Comparison of ENCODE assay signal across 20 mouse cellular contexts in the genomic region with DNA sequence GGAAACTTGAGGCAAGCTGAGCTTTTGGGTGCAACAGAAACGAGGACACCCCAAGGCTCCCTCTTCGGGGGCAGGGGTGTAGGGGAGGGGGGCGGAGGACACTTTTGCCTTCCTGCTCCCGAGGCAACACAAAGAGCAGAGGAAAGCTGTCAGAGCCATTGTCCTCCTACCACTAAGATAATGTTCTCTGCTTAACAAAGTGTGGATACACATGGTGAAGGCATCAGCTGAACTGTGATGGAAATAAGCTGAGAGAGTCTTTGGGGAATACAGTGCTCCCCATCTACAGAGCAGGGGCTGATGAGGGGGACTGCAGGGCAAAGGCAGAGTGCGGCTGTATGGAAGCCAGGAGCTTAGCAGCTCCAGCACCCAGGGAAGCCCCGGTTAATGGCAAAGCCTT.
DNase-seq lines count a peak whose midpoint lies in the region; ATAC-seq and TF ChIP-seq lines count a peak whose summit lies in the region.
"Had no signal": no experiment of that assay in that cellular context is flagged by ENCODE, and none has a peak within 500 bp of the region (broad histone marks: within the 10 kb centered on the region; RNA-seq: fewer than 3 reads in every experiment).

No protein-coding gene starts in this region.

- no peak for DNase-seq in frontal cortex, postnatal 14 days (ENCODE audit: low spot score in 2 of 2)
- DNase-seq in kidney, postnatal 0 days (ENCODE audit: low spot score): no peak
- no peak for DNase-seq in kidney, postnatal 25 days
- DNase-seq in midbrain, embryonic 11.5 days (ENCODE audit: low spot score, missing footprints): peak; percentile 37
- no peak for DNase-seq in stomach, postnatal 0 days (ENCODE audit: low spot score)
- DNase-seq: adrenal gland, postnatal 14 days; cerebellum, adult 11-12 months; kidney, adult 18-20 months; kidney, postnatal 10 days; layer of hippocampus, adult 9-11 months; retina, postnatal 1 day; thymus, adult 2 months had no signal

- no peaks in the 10 kb centered on the region for H3K27me3 ChIP-seq in kidney, postnatal 0 days (ENCODE audit: insufficient read depth, low read length)
- no peaks in the 10 kb centered on the region for H3K27me3 ChIP-seq in midbrain, embryonic 11.5 days (ENCODE audit: control insufficient read depth, insufficient read depth, low read length)
- H3K27me3 ChIP-seq in midbrain, embryonic 13.5 days: no peaks in the 10 kb centered on the region
- no peaks in the 10 kb centered on the region for H3K27me3 ChIP-seq in stomach, postnatal 0 days (ENCODE audit: control insufficient read depth, insufficient read depth, low read length)
- H3K27me3 ChIP-seq in liver, embryonic 12.5 days (replicated peaks): peaks cover 49% of the 10 kb centered on the region
- H3K27me3 ChIP-seq: Patski; stomach, embryonic 15.5 days had no signal

- no peak overlapping the region for H3K9ac ChIP-seq in kidney, postnatal 0 days (ENCODE audit: low read depth, low read length)
- no peak overlapping the region for H3K9ac ChIP-seq in midbrain, embryonic 11.5 days (ENCODE audit: low read length)
- H3K9ac ChIP-seq in midbrain, embryonic 13.5 days (replicated peaks): no peak overlapping the region
- no peak overlapping the region for H3K9ac ChIP-seq in stomach, postnatal 0 days (ENCODE audit: low read length)
- H3K9ac ChIP-seq in liver, embryonic 12.5 days: no peak overlapping the region
- H3K9ac ChIP-seq: stomach, embryonic 15.5 days had no signal

- H3K27ac ChIP-seq in kidney, postnatal 0 days: peak overlapping the region; percentile 47; the same call in 1 of the 2 replicates
- H3K27ac ChIP-seq in midbrain, embryonic 11.5 days (ENCODE audit: low read depth, low read length): no peak overlapping the region
- H3K27ac ChIP-seq in midbrain, embryonic 13.5 days: no peak overlapping the region
- 0 out of 2 replicates have a peak overlapping the region, but pooled peaks have one; percentile 1 for H3K27ac ChIP-seq in stomach, postnatal 0 days (replicated peaks)
- H3K27ac ChIP-seq in liver, embryonic 12.5 days: no peak overlapping the region

- TF ChIP-seq EP300 in stomach, postnatal 0 days (optimal IDR thresholded peaks at IDR 0.05): no peak

- H3K4me3 ChIP-seq in kidney, postnatal 0 days (replicated peaks; ENCODE audit: low read depth, low read length): no peak overlapping the region
- no peak overlapping the region for H3K4me3 ChIP-seq in midbrain, embryonic 11.5 days (ENCODE audit: low read depth, low read length)
- H3K4me3 ChIP-seq in midbrain, embryonic 13.5 days (replicated peaks): no peak overlapping the region
- no peak overlapping the region for H3K4me3 ChIP-seq in stomach, postnatal 0 days (ENCODE audit: low read depth, low read length)
- H3K4me3 ChIP-seq in liver, embryonic 12.5 days: no peak overlapping the region
- H3K4me3 ChIP-seq: stomach, embryonic 15.5 days had no signal

- H3K4me1 ChIP-seq in kidney, postnatal 0 days (replicated peaks; ENCODE audit: insufficient read depth, low read length): peaks cover 7% of the 10 kb centered on the region; the same call in 1 of the 2 replicates
- H3K4me1 ChIP-seq in midbrain, embryonic 11.5 days (ENCODE audit: control insufficient read depth, insufficient read depth, low read length): no peaks in the 10 kb centered on the region
- 0 out of 2 replicates have a peak, but pooled peaks cover 2% of the 10 kb centered on the region for H3K4me1 ChIP-seq in midbrain, embryonic 13.5 days (replicated peaks)
- H3K4me1 ChIP-seq in stomach, postnatal 0 days (replicated peaks; ENCODE audit: control insufficient read depth, insufficient read depth): no peaks in the 10 kb centered on the region
- H3K4me1 ChIP-seq in liver, embryonic 12.5 days: no peaks in the 10 kb centered on the region

- 45% methylated on average over 6 of the region's 6 CpGs for WGBS in kidney, postnatal 0 days
- 36% methylated on average over 6 of the region's 6 CpGs for WGBS in midbrain, embryonic 11.5 days
- 31% methylated on average over 6 of the region's 6 CpGs for WGBS in midbrain, embryonic 13.5 days
- WGBS in stomach, postnatal 0 days: 42% methylated on average over 6 of the region's 6 CpGs
- 38% methylated on average over 6 of the region's 6 CpGs for WGBS in liver, embryonic 12.5 days (ENCODE audit: insufficient replicate concordance)

- no peak overlapping the region for H3K4me2 ChIP-seq in kidney, postnatal 0 days (ENCODE audit: low read length)
- no peak overlapping the region for H3K4me2 ChIP-seq in midbrain, embryonic 11.5 days
- no peak overlapping the region for H3K4me2 ChIP-seq in midbrain, embryonic 13.5 days (replicated peaks)
- no peak overlapping the region for H3K4me2 ChIP-seq in stomach, postnatal 0 days (replicated peaks; ENCODE audit: low read depth)
- no peak overlapping the region for H3K4me2 ChIP-seq in liver, embryonic 12.5 days
- H3K4me2 ChIP-seq: liver, embryonic 11.5 days; stomach, embryonic 15.5 days had no signal

- ATAC-seq in frontal cortex, adult (ENCODE audit: low TSS enrichment): peak; percentile 44; the same call in 1 of the 2 replicates
- no peak for ATAC-seq in kidney, postnatal 0 days (replicated peaks; ENCODE audit: low FRiP score, low read depth)
- no peak for ATAC-seq in midbrain, embryonic 11.5 days (ENCODE audit: low FRiP score)
- no peak for ATAC-seq in midbrain, embryonic 13.5 days
- no peak; the same call in 1 of the 2 replicates for ATAC-seq in stomach, postnatal 0 days (ENCODE audit: low FRiP score, low TSS enrichment)
- no peak for ATAC-seq in liver, embryonic 12.5 days
- ATAC-seq: CD4-positive, CD25-positive, alpha-beta regulatory T cell, adult 4 months; forebrain, embryonic 14.5 days; Patski had no signal

- TF ChIP-seq CTCF in kidney, postnatal 0 days (IDR thresholded peaks at IDR 0.05; ENCODE audit: low read depth): no peak
- TF ChIP-seq CTCF in stomach, postnatal 0 days (IDR thresholded peaks at IDR 0.05; ENCODE audit: low read depth): no peak

- no peaks in the 10 kb centered on the region for H3K36me3 ChIP-seq in kidney, postnatal 0 days (ENCODE audit: insufficient read depth, low read length)
- no peaks in the 10 kb centered on the region for H3K36me3 ChIP-seq in midbrain, embryonic 11.5 days (ENCODE audit: control insufficient read depth, insufficient read depth, low read length)
- H3K36me3 ChIP-seq in midbrain, embryonic 13.5 days: no peaks in the 10 kb centered on the region
- H3K36me3 ChIP-seq in stomach, postnatal 0 days (ENCODE audit: control insufficient read depth, insufficient read depth, low read length): no peaks in the 10 kb centered on the region
- H3K36me3 ChIP-seq in liver, embryonic 12.5 days: no peaks in the 10 kb centered on the region
- H3K36me3 ChIP-seq: stomach, embryonic 15.5 days had no signal

- no peaks in the 10 kb centered on the region for H3K9me3 ChIP-seq in kidney, postnatal 0 days (replicated peaks; ENCODE audit: low read length)
- no peaks in the 10 kb centered on the region for H3K9me3 ChIP-seq in midbrain, embryonic 11.5 days (ENCODE audit: control insufficient read depth, low read length)
- H3K9me3 ChIP-seq in midbrain, embryonic 13.5 days: no peaks in the 10 kb centered on the region
- H3K9me3 ChIP-seq in stomach, postnatal 0 days (ENCODE audit: control insufficient read depth, low read length): no peaks in the 10 kb centered on the region
- H3K9me3 ChIP-seq in liver, embryonic 12.5 days (replicated peaks): no peaks in the 10 kb centered on the region
- H3K9me3 ChIP-seq: stomach, embryonic 15.5 days had no signal

Comparison
In these comparisons a context has a peak if more than half of its experiments do, and no peak if none do; other contexts are left out.
1. H3K27ac ChIP-seq: peak in kidney, postnatal 0 days (single experiment) and stomach, postnatal 0 days (single experiment); none in midbrain, embryonic 11.5 days (single experiment), midbrain, embryonic 13.5 days (single experiment) and liver, embryonic 12.5 days (single experiment).